Mouse (Mus musculus) lung, embryonic 16.5 days (tissue): Measurements from ENCODE around the gene Tarbp2. TPM values are rescaled to one million over a fixed set of nuclear protein-coding genes. Genes with fewer than 3 reads are reported as not detected.

Source experiments
- ATAC-seq: fragments of 200-750 bp; cut with Nextera tagmentation; 2 replicates; pipeline ENCODE4 v1.8.0; 2017; ENCODE audit warnings: low read depth, mild to moderate bottlenecking, moderate library complexity
- H3K27ac ChIP-seq: fragments of 300-500 bp; sonication (generic); 2 replicates; pipeline ENCODE4 v1.5.1; 2014; ENCODE audit warnings: mild to moderate bottlenecking, control low read depth, low read length
- H3K27me3 ChIP-seq: fragments of 300-500 bp; sonication (generic); 2 replicates; pipeline ENCODE4 v1.6.1; 2014; ENCODE audit warnings: low read depth, low read length, mixed read lengths; ENCODE audit not compliant: control insufficient read depth, insufficient read depth
- H3K36me3 ChIP-seq: fragments of 300-500 bp; sonication (generic); 2 replicates; pipeline ENCODE4 v1.6.1; 2014; ENCODE audit warnings: low read length; ENCODE audit not compliant: control insufficient read depth, insufficient read depth
- H3K4me1 ChIP-seq: fragments of 300-500 bp; sonication (generic); replicated peaks from 2 replicates; pipeline ENCODE4 v1.6.1; 2014; ENCODE audit warnings: low read length, mixed read lengths; ENCODE audit not compliant: control insufficient read depth, insufficient read depth
- H3K4me2 ChIP-seq: fragments of 300-500 bp; sonication (generic); 2 replicates; pipeline ENCODE4 v1.6.1; 2014; ENCODE audit warnings: low read depth, low read length, control low read depth
- H3K4me3 ChIP-seq: fragments of 300-500 bp; sonication (generic); 2 replicates; pipeline ENCODE4 v1.5.1; 2014; ENCODE audit warnings: mild to moderate bottlenecking, low read length, control low read depth
- H3K9ac ChIP-seq: fragments of 300-500 bp; sonication (generic); 2 replicates; pipeline ENCODE4 v1.6.1; 2014; ENCODE audit warnings: low read length, control low read depth
- H3K9me3 ChIP-seq: fragments of 300-500 bp; sonication (generic); 2 replicates; pipeline ENCODE4 v1.6.1; 2016; ENCODE audit warnings: low read length; ENCODE audit not compliant: control insufficient read depth
- WGBS: fragments of 180-500 bp; shearing (Covaris S2); extraction: QIAGEN DNeasy Blood & Tissue Kit; methylation state at CpG from one replicate; pipeline ENCODE4 v1.1.7; 2014; 5-methylcytosine and 5-hydroxymethylcytosine counted together
- polyA plus RNA-seq: library from polyadenylated mRNA; unstranded; fragments of >200 nt; fragmentation: Nextera tagmentation; extraction: Ambion mirVana; gene quantifications from 2 replicates; pipeline ENCODE4 v1.2.1, GENCODE M21; 2015

The Tarbp2 gene
- polyA plus RNA-seq, 1 experiment from 2014 or later = 73.4 TPM

DNA sequence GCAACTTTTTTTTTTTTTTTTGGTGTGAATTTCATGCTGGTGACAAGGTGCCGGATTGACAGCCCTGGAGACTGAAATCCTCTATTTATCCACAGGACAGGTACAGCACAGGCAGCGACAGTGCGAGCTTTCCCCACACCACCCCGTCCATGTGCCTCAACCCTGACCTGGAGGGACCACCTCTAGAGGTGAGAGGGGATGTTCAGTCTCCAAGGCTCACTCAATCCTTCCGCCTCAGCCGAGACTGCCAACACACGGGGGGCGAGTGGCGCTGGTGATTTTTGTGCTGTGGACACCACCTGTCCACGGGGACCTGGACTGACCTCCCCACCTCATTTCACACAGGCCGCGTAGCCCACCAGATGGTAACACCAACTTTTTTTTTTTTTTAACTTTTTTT is 32.1 kb upstream of the Tarbp2 start:
- no peak overlapping the region for H3K4me2 ChIP-seq
- ATAC-seq = no peak
- H3K4me3 ChIP-seq = no peak overlapping the region
- 89% methylated on average over 12 of the region's 12 CpGs for WGBS
- H3K9me3 ChIP-seq = no peaks in the 10 kb centered on the region
- no peaks in the 10 kb centered on the region for H3K4me1 ChIP-seq
- no peak overlapping the region for H3K27ac ChIP-seq
- H3K9ac ChIP-seq = no peak overlapping the region
- no peaks in the 10 kb centered on the region for H3K27me3 ChIP-seq
- H3K36me3 ChIP-seq = peaks cover 55% of the 10 kb centered on the region

DNA sequence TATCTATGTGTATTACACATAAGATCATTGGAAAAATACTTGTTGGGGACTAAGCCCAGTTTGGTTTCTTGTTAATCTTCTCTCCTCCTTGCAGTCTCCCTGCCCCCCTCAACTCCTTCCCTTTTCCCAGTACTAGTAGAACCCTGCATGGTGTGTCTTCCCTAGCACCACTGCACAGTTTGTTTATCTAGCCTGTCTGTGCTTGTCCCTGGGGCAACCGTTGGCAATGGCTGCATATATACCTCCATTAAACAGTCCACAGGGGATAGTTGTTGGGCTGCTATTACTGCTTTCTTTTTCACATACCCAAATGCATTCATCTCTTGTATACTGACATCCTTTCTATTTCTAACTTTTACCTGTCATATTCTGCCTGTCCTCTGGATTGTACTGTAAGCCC is 30.3 kb upstream of the Tarbp2 start:
- Histone ChIP-seq H3K36me3 (peaks cover 58% of the 10 kb centered on the region), H3K4me1 (no peaks in the 10 kb centered on the region), H3K27ac (no peak overlapping the region), H3K9me3 (no peaks in the 10 kb centered on the region), H3K9ac (no peak overlapping the region), H3K4me3 (no peak overlapping the region), H3K27me3 (no peaks in the 10 kb centered on the region), H3K4me2 (no peak overlapping the region)
- no peak for ATAC-seq
- WGBS = 42% methylated on average over 1 of the region's 1 CpGs

DNA sequence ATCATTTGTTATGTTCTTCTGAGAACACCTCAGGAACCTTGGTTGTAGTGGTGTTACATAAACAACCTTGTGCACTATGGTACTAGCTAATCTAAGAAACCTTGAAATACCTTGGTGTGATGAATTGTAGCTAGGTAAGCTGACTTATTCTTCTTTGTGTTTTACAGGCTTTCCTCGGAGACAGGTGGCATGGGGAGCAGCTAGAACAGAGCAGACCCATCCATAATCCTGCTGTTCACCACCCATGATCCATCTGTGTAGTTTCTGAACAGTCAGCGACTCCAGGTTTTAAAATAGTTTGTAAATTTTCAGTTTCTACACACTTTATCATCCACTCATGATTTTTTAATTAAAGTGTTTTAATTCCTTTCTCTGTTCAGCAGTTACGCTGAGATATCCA is 19.7 kb upstream of the Tarbp2 start:
- no peak overlapping the region for H3K9ac ChIP-seq
- WGBS = 76% methylated on average over 3 of the region's 3 CpGs

DNA sequence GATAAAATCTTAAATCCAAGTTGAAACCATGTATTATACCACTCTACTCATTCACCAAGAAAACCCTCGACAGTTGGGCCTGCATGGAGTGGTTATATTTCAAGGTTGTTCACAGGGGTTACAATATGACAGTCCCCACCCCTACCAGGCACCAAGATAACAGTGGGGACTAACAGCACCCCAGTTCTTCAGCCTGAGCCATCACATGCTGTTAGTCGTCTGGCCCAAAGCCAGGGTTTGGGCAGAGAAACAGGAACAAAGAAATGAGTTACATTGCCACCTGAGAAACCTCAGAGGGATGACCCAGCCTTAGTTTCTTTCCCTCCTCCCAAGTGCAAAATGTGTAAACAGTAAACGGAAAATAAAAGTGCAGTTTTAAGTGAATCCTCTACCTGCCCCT is 18.6 kb upstream of the Tarbp2 start:
- WGBS = 58% methylated on average over 3 of the region's 3 CpGs

More for the DNA sequence above, 19.7 kb upstream of the Tarbp2 start:
- Histone ChIP-seq H3K36me3 (peaks cover 80% of the 10 kb centered on the region), H3K4me2 (no peak overlapping the region), H3K9me3 (no peaks in the 10 kb centered on the region), H3K27ac (no peak overlapping the region), H3K4me1 (no peaks in the 10 kb centered on the region), H3K4me3 (no peak overlapping the region), H3K27me3 (no peaks in the 10 kb centered on the region)
- no peak for ATAC-seq

DNA sequence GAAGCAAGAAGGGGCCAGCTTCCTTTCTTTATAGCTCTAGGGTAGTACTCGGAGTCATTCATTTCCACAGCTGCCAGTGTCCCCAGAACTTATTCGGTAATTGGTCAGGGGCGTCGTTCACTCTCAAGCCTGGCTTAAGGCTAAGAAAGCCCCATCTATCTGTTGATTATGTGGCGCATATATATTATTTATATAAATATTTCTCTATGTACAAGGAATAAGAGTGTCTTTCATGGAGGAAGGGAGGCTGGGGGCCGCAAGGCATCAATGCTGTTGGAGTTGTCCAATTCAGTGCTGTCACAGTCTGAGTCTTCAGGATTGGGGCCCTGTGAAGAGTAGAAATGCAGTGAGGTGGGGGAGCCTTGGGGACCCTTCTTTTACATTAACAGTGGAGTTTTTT is 18.1 kb upstream of the Tarbp2 start:
- Histone ChIP-seq H3K36me3 (peaks cover 72% of the 10 kb centered on the region), H3K4me1 (no peaks in the 10 kb centered on the region), H3K4me3 (no peak overlapping the region), H3K9ac (no peak overlapping the region), H3K9me3 (no peaks in the 10 kb centered on the region), H3K4me2 (no peak overlapping the region), H3K27me3 (no peaks in the 10 kb centered on the region), H3K27ac (no peak overlapping the region)
- WGBS = 84% methylated on average over 6 of the region's 6 CpGs
- ATAC-seq = no peak

More for the DNA sequence above, 18.6 kb upstream of the Tarbp2 start:
- H3K4me1 ChIP-seq = no peaks in the 10 kb centered on the region
- H3K27me3 ChIP-seq = no peaks in the 10 kb centered on the region
- no peak overlapping the region for H3K9ac ChIP-seq
- no peak for ATAC-seq
- no peak overlapping the region for H3K27ac ChIP-seq
- H3K36me3 ChIP-seq = peaks cover 76% of the 10 kb centered on the region
- H3K9me3 ChIP-seq = no peaks in the 10 kb centered on the region
- no peak overlapping the region for H3K4me2 ChIP-seq
- no peak overlapping the region for H3K4me3 ChIP-seq

DNA sequence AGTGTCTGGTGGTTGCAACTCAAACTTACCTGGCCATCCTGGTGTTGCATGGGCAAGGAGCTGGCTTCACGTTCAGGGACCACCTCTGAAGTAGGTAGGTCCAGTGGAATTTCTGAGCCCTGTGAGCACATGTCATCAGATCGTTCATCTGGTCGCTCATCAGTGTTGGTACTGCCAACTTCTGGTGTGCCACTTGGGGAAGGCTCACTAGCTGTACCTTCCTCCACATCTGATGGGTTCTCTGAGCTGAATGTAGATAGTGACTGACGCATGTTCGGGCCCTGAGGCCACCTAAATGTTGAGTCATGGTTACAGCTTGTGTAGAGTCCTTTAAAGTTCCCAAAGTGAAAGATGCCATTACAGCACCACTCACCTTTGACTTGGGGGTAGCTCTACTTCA is 17.5 kb upstream of the Tarbp2 start:
- Histone ChIP-seq H3K36me3 (peaks cover 66% of the 10 kb centered on the region), H3K27me3 (no peaks in the 10 kb centered on the region), H3K27ac (no peak overlapping the region), H3K4me2 (no peak overlapping the region), H3K4me3 (no peak overlapping the region), H3K9ac (no peak overlapping the region), H3K9me3 (no peaks in the 10 kb centered on the region), H3K4me1 (no peaks in the 10 kb centered on the region)
- ATAC-seq = no peak
- WGBS = 85% methylated on average over 5 of the region's 5 CpGs

DNA sequence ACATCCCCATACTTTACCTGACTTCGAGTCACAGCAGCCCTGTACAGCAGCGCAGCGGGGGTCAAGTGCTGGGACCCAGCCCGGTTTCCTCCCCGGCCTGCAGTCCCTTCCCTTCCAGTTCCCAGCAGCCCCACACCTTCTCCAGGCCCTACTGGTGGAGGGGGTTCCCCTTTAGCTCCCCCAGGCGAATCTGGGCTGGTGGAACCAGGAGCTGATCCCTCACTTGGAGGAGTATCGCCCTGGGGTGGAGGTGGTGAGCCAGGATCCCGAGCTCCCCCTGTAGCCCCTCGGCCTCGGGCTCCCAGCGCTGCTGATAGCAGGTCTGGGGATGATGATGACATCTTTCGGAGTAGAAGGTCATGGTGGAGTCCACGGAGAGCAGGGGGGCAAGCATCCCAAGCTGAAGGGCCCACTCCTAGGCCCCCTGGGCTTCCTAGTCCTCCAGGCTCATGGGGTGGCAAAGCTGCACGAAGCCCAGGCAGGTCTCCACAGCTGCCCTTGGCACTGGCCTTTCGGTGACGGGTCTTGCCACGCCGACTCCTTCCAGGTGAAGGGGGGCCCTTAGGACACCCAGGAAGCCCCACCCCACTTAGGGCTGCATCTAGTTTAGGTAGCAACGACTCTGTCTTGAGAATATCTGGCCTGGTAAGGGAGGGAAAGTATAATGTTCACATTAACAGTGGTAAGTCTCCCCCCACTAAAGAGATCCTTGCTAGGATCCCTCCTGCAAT is 16.7 kb upstream of the Tarbp2 start:
- peaks cover 63% of the 10 kb centered on the region for H3K36me3 ChIP-seq
- no peak overlapping the region for H3K9ac ChIP-seq
- H3K4me1 ChIP-seq = peaks cover 3% of the 10 kb centered on the region; the same call in 1 of the 2 replicates
- H3K4me2 ChIP-seq = no peak overlapping the region
- H3K27ac ChIP-seq = no peak overlapping the region
- H3K9me3 ChIP-seq = no peaks in the 10 kb centered on the region
- no peak overlapping the region for H3K4me3 ChIP-seq
- 82% methylated on average over 19 of the region's 19 CpGs for WGBS
- 0 out of 2 replicates have a peak, but pooled peaks have one; percentile 13 for ATAC-seq
- H3K27me3 ChIP-seq = no peaks in the 10 kb centered on the region

DNA sequence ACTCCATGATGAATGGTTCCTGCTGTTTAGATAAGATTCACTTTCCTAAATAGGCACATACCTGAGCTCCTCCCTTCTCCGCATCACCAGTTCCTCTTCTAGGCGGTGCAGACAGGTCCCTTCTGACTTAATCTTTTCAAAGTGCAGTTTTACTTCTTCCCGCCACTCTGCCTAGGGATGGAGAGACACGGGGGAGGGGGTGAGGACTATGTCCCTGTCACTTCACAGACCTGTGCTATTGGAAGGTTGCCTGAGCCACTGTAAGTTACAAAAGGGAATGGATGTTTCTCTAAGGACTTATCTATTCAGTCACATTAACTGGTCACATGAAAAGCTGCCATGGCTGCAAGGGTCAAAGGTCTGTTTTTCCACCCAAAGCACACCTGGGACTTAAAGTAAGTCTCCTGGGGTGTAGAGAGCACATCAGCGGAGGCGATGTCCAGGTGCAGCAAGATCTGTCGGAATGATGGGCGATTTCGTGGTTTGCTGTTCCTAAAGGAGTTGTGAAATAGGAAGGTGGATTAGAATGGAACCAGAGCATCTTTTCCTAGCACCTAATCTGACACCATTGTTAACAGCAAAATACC is 15.6 kb upstream of the Tarbp2 start:
- ATAC-seq = no peak
- Histone ChIP-seq H3K9me3 (no peaks in the 10 kb centered on the region), H3K4me3 (no peak overlapping the region), H3K36me3 (peaks cover 55% of the 10 kb centered on the region), H3K27me3 (no peaks in the 10 kb centered on the region), H3K9ac (no peak overlapping the region), H3K4me2 (no peak overlapping the region), H3K27ac (no peak overlapping the region), H3K4me1 (peaks cover 3% of the 10 kb centered on the region; the same call in 1 of the 2 replicates)
- 72% methylated on average over 9 of the region's 9 CpGs for WGBS

DNA sequence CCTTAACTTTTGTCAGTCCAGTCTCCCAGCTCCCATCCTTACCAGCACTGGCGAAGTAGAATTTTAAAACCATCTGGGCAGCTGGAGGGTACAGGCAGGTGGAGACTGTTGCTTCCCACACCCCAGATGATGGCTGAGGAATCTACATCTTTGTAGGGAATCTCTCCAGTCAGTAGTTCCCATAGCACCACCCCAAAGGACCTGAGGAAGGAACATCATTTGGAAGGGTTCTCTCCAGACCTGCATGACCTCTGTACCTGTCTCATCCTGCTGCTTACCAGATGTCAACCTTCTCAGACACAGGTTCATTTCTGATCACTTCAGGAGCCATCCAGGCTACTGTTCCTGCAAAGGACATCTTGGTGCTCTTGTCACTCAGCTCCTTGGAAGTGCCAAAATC is 14.5 kb upstream of the Tarbp2 start, which contains the start of gene Gm10337:
TSS of gene Gm10337 (plus strand) at position 276 of the 400 bp plus-strand sequence.
- Histone ChIP-seq H3K36me3 (peaks cover 46% of the 10 kb centered on the region), H3K9me3 (no peaks in the 10 kb centered on the region), H3K27ac (no peak within 1 kb of the TSS), H3K4me3 (no peak within 1 kb of the TSS), H3K9ac (no peak within 1 kb of the TSS), H3K27me3 (no peaks in the 10 kb centered on the region), H3K4me2 (no peak within 1 kb of the TSS), H3K4me1 (peaks cover 3% of the 10 kb centered on the region; the same call in 1 of the 2 replicates)
- 88% methylated on average over 1 of the region's 1 CpGs for WGBS
- ATAC-seq = no peak
